In genomic region chr13:103140051-103140450, GRCm38 (mm10) we compare ENCODE assay signal across 24 mouse cellular contexts.
"Had no signal": no experiment of that assay in that cellular context is flagged by ENCODE, and none has a peak within 500 bp of the region (broad histone marks: within the 10 kb centered on the region; RNA-seq: fewer than 3 reads in every experiment).

No protein-coding gene starts in this region.

- H3K36me3 ChIP-seq: heart, embryonic 12.5 days; hindbrain, embryonic 10.5 days; hindbrain, embryonic 12.5 days; intestine, embryonic 15.5 days; kidney, embryonic 15.5 days; limb, embryonic 10.5 days; limb, embryonic 12.5 days; liver, embryonic 13.5 days had no signal

- H3K4me2 ChIP-seq: heart, embryonic 12.5 days; hindbrain, embryonic 12.5 days; hindbrain, embryonic 14.5 days; intestine, embryonic 15.5 days; kidney, embryonic 15.5 days; limb, embryonic 12.5 days; liver, embryonic 11.5 days; liver, embryonic 13.5 days had no signal

- H3K9ac ChIP-seq: heart, embryonic 12.5 days; hindbrain, embryonic 12.5 days; hindbrain, embryonic 14.5 days; intestine, embryonic 15.5 days; kidney, embryonic 15.5 days; limb, embryonic 12.5 days; liver, embryonic 13.5 days had no signal

- H3K4me1 ChIP-seq: intestine, embryonic 15.5 days; kidney, embryonic 15.5 days; limb, embryonic 10.5 days; limb, embryonic 12.5 days; liver, embryonic 13.5 days had no signal

- H3K27me3 ChIP-seq: heart, embryonic 12.5 days; hindbrain, embryonic 12.5 days; intestine, embryonic 15.5 days; kidney, embryonic 15.5 days; limb, embryonic 12.5 days; liver, embryonic 13.5 days had no signal

- DNase-seq: gastrocnemius, postnatal 10 days; gastrocnemius, postnatal 25 days; heart, postnatal 10 days; heart, postnatal 4 days; kidney, adult 2 months; kidney, adult 9 months; kidney, postnatal 14 days; kidney, postnatal 36 days; liver; liver, embryonic 13.5 days had no signal

- H3K4me3 ChIP-seq: heart, embryonic 12.5 days; hindbrain, embryonic 10.5 days; hindbrain, embryonic 12.5 days; intestine, embryonic 15.5 days; kidney, embryonic 15.5 days; left cerebral cortex, adult 2 months; limb, embryonic 10.5 days; limb, embryonic 12.5 days; liver, embryonic 13.5 days had no signal

- H3K9me3 ChIP-seq: hindbrain, embryonic 10.5 days; hindbrain, embryonic 12.5 days; intestine, embryonic 15.5 days; kidney, embryonic 15.5 days; limb, embryonic 10.5 days; limb, embryonic 12.5 days; liver, embryonic 13.5 days had no signal

- H3K27ac ChIP-seq: hindbrain, embryonic 10.5 days; hindbrain, embryonic 12.5 days; hindbrain, embryonic 14.5 days; intestine, embryonic 15.5 days; kidney, embryonic 15.5 days; kidney, postnatal 0 days; left cerebral cortex, adult 2 months; limb, embryonic 10.5 days; limb, embryonic 12.5 days; liver, embryonic 13.5 days had no signal

- ATAC-seq: hindbrain, embryonic 16.5 days; inflammation-experienced regulatory T-cells, adult 6 months; intestine, embryonic 15.5 days; intestine, postnatal 0 days had no signal
